30 mouse cellular contexts compared by ENCODE assay signal in the genomic region with DNA sequence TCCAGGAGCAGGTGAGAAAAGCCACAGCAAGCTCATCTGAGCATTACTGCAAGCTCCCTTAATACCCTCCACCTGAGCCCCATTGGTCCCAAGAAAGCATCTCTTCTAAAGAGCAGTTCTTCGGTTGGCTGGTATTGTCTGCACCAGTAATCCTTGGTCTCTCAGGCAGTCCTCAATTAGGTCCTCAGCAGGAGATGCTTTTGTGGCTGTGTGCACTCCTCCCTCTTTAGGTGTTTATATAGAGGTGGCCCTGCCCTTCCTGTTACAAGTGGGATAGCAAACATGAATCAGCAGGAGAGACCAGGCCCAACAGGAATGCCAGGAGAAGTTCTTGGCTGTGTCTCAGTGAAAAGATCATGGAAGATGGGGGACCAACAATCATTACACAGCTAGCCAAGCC.
"Had no signal": no experiment of that assay in that cellular context is flagged by ENCODE, and none has a peak within 500 bp of the region (broad histone marks: within the 10 kb centered on the region; RNA-seq: fewer than 3 reads in every experiment).

No protein-coding gene starts in this region.

- H3K36me3 ChIP-seq: heart, embryonic 13.5 days; heart, embryonic 15.5 days; intestine, embryonic 15.5 days had no signal

- H3K4me3 ChIP-seq: heart, embryonic 12.5 days; heart, embryonic 13.5 days; heart, embryonic 15.5 days; hindbrain, embryonic 10.5 days; hindbrain, embryonic 12.5 days; hindbrain, embryonic 13.5 days; hindbrain, embryonic 15.5 days; intestine, embryonic 15.5 days; kidney, embryonic 15.5 days; layer of hippocampus, adult 2 months; left cerebral cortex, adult 2 months had no signal

- DNase-seq: heart, postnatal 10 days; heart, postnatal 14 days; heart, postnatal 36 days; heart, postnatal 4 days; kidney, adult 11 months; kidney, adult 18-20 months; kidney, adult 2 months; kidney, adult 8-10 months; kidney, adult 9 months; kidney, postnatal 10 days; kidney, postnatal 14 days; kidney, postnatal 25 days; kidney, postnatal 36 days; kidney, postnatal 4 days; layer of hippocampus, adult 9-11 months; layer of hippocampus, postnatal 36 days had no signal

- H3K27me3 ChIP-seq: heart, embryonic 12.5 days; heart, embryonic 13.5 days; heart, embryonic 15.5 days; hindbrain, embryonic 12.5 days; hindbrain, embryonic 13.5 days; hindbrain, embryonic 15.5 days; intestine, embryonic 15.5 days; kidney, embryonic 15.5 days had no signal

- H3K27ac ChIP-seq: heart, embryonic 13.5 days; heart, embryonic 15.5 days; hindbrain, embryonic 10.5 days; hindbrain, embryonic 12.5 days; hindbrain, embryonic 13.5 days; hindbrain, embryonic 14.5 days; hindbrain, embryonic 15.5 days; hindbrain, postnatal 0 days; intestine, embryonic 15.5 days; kidney, embryonic 15.5 days; kidney, postnatal 0 days; layer of hippocampus, adult 2 months; left cerebral cortex, adult 2 months had no signal

- H3K4me1 ChIP-seq: heart, embryonic 12.5 days; heart, embryonic 13.5 days; heart, embryonic 15.5 days; hindbrain, embryonic 10.5 days; hindbrain, embryonic 12.5 days; hindbrain, embryonic 13.5 days; hindbrain, embryonic 15.5 days; intestine, embryonic 15.5 days; kidney, embryonic 15.5 days had no signal
